10 mouse cellular contexts compared by ENCODE assay signal in the genomic region with DNA sequence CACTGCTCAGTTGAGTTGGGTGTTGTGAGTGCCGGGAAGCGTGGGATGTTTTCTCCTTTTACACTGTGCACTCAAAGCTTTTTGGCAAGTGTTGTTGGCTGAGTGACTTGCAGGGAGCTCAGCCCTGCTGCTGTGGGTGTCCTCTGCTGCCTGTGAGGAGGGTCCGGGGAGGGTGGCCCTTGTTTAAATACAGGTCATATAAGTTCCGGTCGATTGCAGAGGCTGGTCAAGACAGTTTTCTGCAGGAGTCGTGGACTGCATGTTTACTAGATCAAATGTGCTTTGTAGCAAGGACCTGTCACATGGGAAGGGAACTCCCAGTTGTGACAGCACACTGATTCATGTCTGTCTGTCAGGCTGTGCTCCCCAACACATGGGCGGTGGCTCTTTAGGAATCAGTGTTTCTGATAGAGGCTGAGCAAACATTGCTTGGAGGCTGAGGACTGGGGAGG.
DNase-seq lines count a peak whose midpoint lies in the region; ATAC-seq and TF ChIP-seq lines count a peak whose summit lies in the region.
"Had no signal": no experiment of that assay in that cellular context is flagged by ENCODE, and none has a peak within 500 bp of the region (broad histone marks: within the 10 kb centered on the region; RNA-seq: fewer than 3 reads in every experiment).

No protein-coding gene starts in this region.

- peak; percentile 71; the same call in 1 of the 2 replicates for TF ChIP-seq EP300 in heart, adult 2 months (IDR thresholded peaks at IDR 0.05; ENCODE audit: insufficient read depth, low read depth, low read length)

- peak overlapping the region; percentile 39 for H3K27ac ChIP-seq in heart, adult 2 months
- no peak overlapping the region for H3K27ac ChIP-seq in intestine, embryonic 15.5 days
- H3K27ac ChIP-seq: midbrain, embryonic 10.5 days had no signal

- WGBS in heart, adult 2 months, result 14% methylated on average over 7 of the region's 7 CpGs
- 35% methylated on average over 7 of the region's 7 CpGs for WGBS in intestine, embryonic 15.5 days

- TF ChIP-seq POLR2A in heart, adult 2 months (IDR thresholded peaks at IDR 0.05; ENCODE audit: insufficient read depth, low read depth, low read length), result no peak
- no peak for TF ChIP-seq POLR2A in myocyte (IDR thresholded peaks at IDR 0.05; ENCODE audit: insufficient read length, low read depth)

- H3K79me2 ChIP-seq in heart, adult 2 months (replicated peaks; ENCODE audit: control insufficient read depth, insufficient read depth, low read length), result peaks cover 3% of the 10 kb centered on the region
- no peaks in the 10 kb centered on the region for H3K79me2 ChIP-seq in myocyte (ENCODE audit: control insufficient read depth, insufficient read depth)

- peak; percentile 24 for DNase-seq in kidney, postnatal 10 days
- no peak for DNase-seq in kidney, postnatal 25 days
- peak; percentile 41 to 51 for DNase-seq in heart, adult 2 months
- DNase-seq in cerebellum, adult 11 months, result no peak
- no peak for DNase-seq in urinary bladder, postnatal 25 days (ENCODE audit: low spot score)

- H3K27me3 ChIP-seq in heart, adult 2 months (ENCODE audit: control insufficient read depth, insufficient read depth, low read length), result no peaks in the 10 kb centered on the region
- no peaks in the 10 kb centered on the region for H3K27me3 ChIP-seq in intestine, embryonic 15.5 days (replicated peaks)
- no peaks in the 10 kb centered on the region for H3K27me3 ChIP-seq in myocyte (ENCODE audit: control insufficient read depth, insufficient read depth, insufficient read length)

- peaks cover 10% of the 10 kb centered on the region for H3K36me3 ChIP-seq in heart, adult 2 months (ENCODE audit: control insufficient read depth, insufficient read depth, low read length)
- H3K36me3 ChIP-seq in intestine, embryonic 15.5 days, result no peaks in the 10 kb centered on the region
- H3K36me3 ChIP-seq in myocyte (ENCODE audit: control insufficient read depth, insufficient read depth), result no peaks in the 10 kb centered on the region

- H3ac ChIP-seq in myocyte (ENCODE audit: control insufficient read depth, insufficient read length), result no peak overlapping the region

- ATAC-seq in intestine, embryonic 15.5 days, result peak; percentile 64
- no peak for ATAC-seq in megakaryocyte, adult 5-6 weeks (ENCODE audit: poor library complexity, severe bottlenecking)

- H3K9ac ChIP-seq in heart, adult 2 months (ENCODE audit: low read depth, low read length), result peak overlapping the region; percentile 38
- H3K9ac ChIP-seq in intestine, embryonic 15.5 days, result no peak overlapping the region

- no peak for TF ChIP-seq CTCF in heart, adult 2 months (IDR thresholded peaks at IDR 0.05)

- no peak overlapping the region for H3K4me3 ChIP-seq in heart, adult 2 months
- no peak overlapping the region for H3K4me3 ChIP-seq in intestine, embryonic 15.5 days (replicated peaks)
- H3K4me3 ChIP-seq in myocyte, result no peak overlapping the region
- H3K4me3 ChIP-seq: erythroblast, embryonic 14.5 days; midbrain, embryonic 10.5 days had no signal

- H3K4me1 ChIP-seq in heart, adult 2 months (ENCODE audit: control insufficient read depth, insufficient read depth, low read length), result peaks cover 47% of the 10 kb centered on the region
- peaks cover 37% of the 10 kb centered on the region for H3K4me1 ChIP-seq in intestine, embryonic 15.5 days (replicated peaks)

- intact Hi-C loops in heart, adult 2 months (cut with DNase I), result no loop called here

- no peak overlapping the region for H3K4me2 ChIP-seq in intestine, embryonic 15.5 days (replicated peaks)
- H3K4me2 ChIP-seq in myocyte (ENCODE audit: low read depth), result peak overlapping the region; percentile 8

- no peaks in the 10 kb centered on the region for H3K9me3 ChIP-seq in intestine, embryonic 15.5 days
- H3K9me3 ChIP-seq: midbrain, embryonic 10.5 days had no signal

TF ChIP-seq in myocyte, 11 proteins besides CTCF, POLR2A, EP300 and RAD21:
- TF ChIP-seq CEBPB (IDR thresholded peaks at IDR 0.05; ENCODE audit: insufficient read depth, poor library complexity, severe bottlenecking) (no peak), SRF (IDR thresholded peaks at IDR 0.05; ENCODE audit: control insufficient read depth, insufficient read length, low read depth) (no peak), REST (IDR thresholded peaks at IDR 0.05; ENCODE audit: insufficient read depth, insufficient read length) (no peak), MYOG (IDR thresholded peaks at IDR 0.05; ENCODE audit: control insufficient read depth in 1 of 3, insufficient read depth in 1 of 3, insufficient read length in 2 of 3, low read depth in 2 of 3) (no peak), MYOD1 (IDR thresholded peaks at IDR 0.05; ENCODE audit: control insufficient read depth in 1 of 3, insufficient read length in 2 of 3, low read depth in 2 of 3) (no peak), E2F4 (IDR thresholded peaks at IDR 0.05; ENCODE audit: insufficient read depth) (no peak), TCF3 (IDR thresholded peaks at IDR 0.05; ENCODE audit: insufficient read length, low read depth) (no peak), MAX (IDR thresholded peaks at IDR 0.05; ENCODE audit: low read depth) (no peak), USF1 (IDR thresholded peaks at IDR 0.05; ENCODE audit: low read depth) (no peak), POLR2AphosphoS2 (IDR thresholded peaks at IDR 0.05; ENCODE audit: insufficient read length, low read depth) (no peak), TCF12 (IDR thresholded peaks at IDR 0.05; ENCODE audit: insufficient read depth, poor library complexity, severe bottlenecking) (no peak)
TF ChIP-seq in myocyte: peak in this region for 0.

Comparison
In these comparisons a context has a peak if more than half of its experiments do, and no peak if none do; other contexts are left out.
1. DNase-seq: peak in kidney, postnatal 10 days (single experiment) and heart, adult 2 months (2 of 2); none in kidney, postnatal 25 days (0 of 2), cerebellum, adult 11 months (single experiment) and urinary bladder, postnatal 25 days (single experiment).